Mouse (Mus musculus): Measurements from ENCODE around the gene Etfa. TPM values are rescaled to one million over a fixed set of nuclear protein-coding genes. Genes with fewer than 3 reads are reported as not detected.

Gene Etfa
- polyA plus RNA-seq, 2 experiments = 77.2 to 189 TPM

GRCm38 (mm10) chr9:55408851-55409250 lies 103.2 kb downstream of the Etfa start:
- Histone ChIP-seq H3K4me3 (replicated peaks; ENCODE audit: low read length) (no peak overlapping the region), H3K36me3 (ENCODE audit: control insufficient read depth, insufficient read depth, low read length) (no peaks in the 10 kb centered on the region), H3K9ac (ENCODE audit: low read depth, low read length, severe bottlenecking) (no peak overlapping the region), H3K9me3 (ENCODE audit: control insufficient read depth, low read length) (no peaks in the 10 kb centered on the region), H3K4me2 (replicated peaks; ENCODE audit: low read depth, low read length, severe bottlenecking) (no peak overlapping the region), H3K27me3 (ENCODE audit: control insufficient read depth, insufficient read depth, low read length) (no peaks in the 10 kb centered on the region), H3K27ac (replicated peaks; ENCODE audit: low read depth, low read length) (no peak overlapping the region), H3K4me1 (ENCODE audit: control insufficient read depth, insufficient read depth, low read length) (peaks cover 3% of the 10 kb centered on the region)
- ATAC-seq (ENCODE audit: low FRiP score, low read depth) (no peak), DNase-seq (ENCODE audit: low spot score) (no peak)
- 34% methylated on average over 4 of the region's 4 CpGs for WGBS
- no peak for TF ChIP-seq POLR2A (IDR thresholded peaks at IDR 0.05; ENCODE audit: borderline replicate concordance, extremely low read depth, insufficient read depth, insufficient read length)

- Histone ChIP-seq H3K27ac (replicated peaks; ENCODE audit: low read depth, low read length) (no peak overlapping the region), H3K4me3 (replicated peaks; ENCODE audit: low read length) (no peak overlapping the region), H3K9ac (ENCODE audit: low read depth, low read length, severe bottlenecking) (no peak overlapping the region), H3K4me1 (ENCODE audit: control insufficient read depth, insufficient read depth, low read length) (peaks cover 15% of the 10 kb centered on the region), H3K36me3 (ENCODE audit: control insufficient read depth, insufficient read depth, low read length) (no peaks in the 10 kb centered on the region), H3K27me3 (ENCODE audit: control insufficient read depth, insufficient read depth, low read length) (no peaks in the 10 kb centered on the region), H3K4me2 (replicated peaks; ENCODE audit: low read depth, low read length, severe bottlenecking) (no peak overlapping the region), H3K9me3 (ENCODE audit: control insufficient read depth, low read length) (no peaks in the 10 kb centered on the region)
- ATAC-seq (ENCODE audit: low FRiP score, low read depth) (peak; percentile 72), DNase-seq (ENCODE audit: low spot score) (no peak)
- no peak for TF ChIP-seq POLR2A (IDR thresholded peaks at IDR 0.05; ENCODE audit: borderline replicate concordance, extremely low read depth, insufficient read depth, insufficient read length)
- 30% methylated on average over 2 of the region's 2 CpGs for WGBS
Measured at GRCm38 (mm10) chr9:55406773-55407172, 105.3 kb downstream of the Etfa start.

- Histone ChIP-seq H3K9ac (ENCODE audit: low read depth, low read length, severe bottlenecking) (no peak overlapping the region), H3K4me1 (ENCODE audit: control insufficient read depth, insufficient read depth, low read length) (peaks cover 15% of the 10 kb centered on the region), H3K27ac (replicated peaks; ENCODE audit: low read depth, low read length) (no peak overlapping the region), H3K4me3 (replicated peaks; ENCODE audit: low read length) (no peak overlapping the region), H3K4me2 (replicated peaks; ENCODE audit: low read depth, low read length, severe bottlenecking) (no peak overlapping the region), H3K9me3 (ENCODE audit: control insufficient read depth, low read length) (no peaks in the 10 kb centered on the region), H3K27me3 (ENCODE audit: control insufficient read depth, insufficient read depth, low read length) (no peaks in the 10 kb centered on the region), H3K36me3 (ENCODE audit: control insufficient read depth, insufficient read depth, low read length) (no peaks in the 10 kb centered on the region)
- ATAC-seq (ENCODE audit: low FRiP score, low read depth) (no peak), DNase-seq (ENCODE audit: low spot score) (no peak)
- TF ChIP-seq POLR2A (IDR thresholded peaks at IDR 0.05; ENCODE audit: borderline replicate concordance, extremely low read depth, insufficient read depth, insufficient read length) = no peak
- 65% methylated on average over 6 of the region's 6 CpGs for WGBS
Measured at GRCm38 (mm10) chr9:55404976-55405702, 106.9 kb downstream of the Etfa start.

Other genes starting within 250 kb of the Etfa start
- 0.99 and 1.1 TPM in 2 replicates for gene Nrg4, start 185.4 kb downstream of the Etfa start, polyA plus RNA-seq (2012; rRNA removed)
- 1.6 and 1.8 TPM in 2 replicates for gene Nrg4, start 185.4 kb downstream of the Etfa start, polyA plus RNA-seq (2014; fragmentation: Nextera tagmentation; extraction: Ambion mirVana)
- 1.3 and 2.0 TPM in 2 replicates for gene Tmem266, start 185.3 kb downstream of the Etfa start, polyA plus RNA-seq (2012; rRNA removed)
- 0.40 and 0.66 TPM in 2 replicates for gene Tmem266, start 185.3 kb downstream of the Etfa start, polyA plus RNA-seq (2014; fragmentation: Nextera tagmentation; extraction: Ambion mirVana)
- 0.55 and 1.5 TPM in 2 replicates for gene Isl2, start 26.4 kb upstream of the Etfa start, polyA plus RNA-seq (2012; rRNA removed)
- 0.22 and 0.72 TPM in 2 replicates for gene Isl2, start 26.4 kb upstream of the Etfa start, polyA plus RNA-seq (2014; fragmentation: Nextera tagmentation; extraction: Ambion mirVana)

Data from limb, embryonic 14.5 days (tissue).